Mouse (Mus musculus) neural tube, embryonic 15.5 days (tissue): ENCODE measurements around the gene Ubxn6. TPM values are rescaled to one million over a fixed set of nuclear protein-coding genes. Genes with fewer than 3 reads are reported as not detected.
"Not testable (repeated sequence)": the region's sequence is repeated elsewhere in the genome, so short reads cannot be mapped to it uniquely, and the experiment has no call there.

Experiments
- ATAC-seq: fragments of 200-750 bp; cut with Nextera tagmentation; 2 replicates; pipeline ENCODE4 v1.8.0; 2017; ENCODE audit warnings: mild to moderate bottlenecking, moderate TSS enrichment, moderate library complexity; ENCODE audit not compliant: low FRiP score
- H3K27ac ChIP-seq: fragments of 300-500 bp; sonication (generic); replicated peaks from 2 replicates; pipeline ENCODE4 v1.5.1; 2015; ENCODE audit warnings: mild to moderate bottlenecking, inconsistent platforms
- H3K27me3 ChIP-seq: fragments of 300-500 bp; sonication (generic); replicated peaks from 2 replicates; pipeline ENCODE4 v1.6.1; 2015; ENCODE audit warnings: inconsistent platforms
- H3K36me3 ChIP-seq: fragments of 300-500 bp; sonication (generic); 2 replicates; pipeline ENCODE4 v1.6.1; 2015; ENCODE audit warnings: inconsistent platforms
- H3K4me1 ChIP-seq: fragments of 300-500 bp; sonication (generic); 2 replicates; pipeline ENCODE4 v1.6.1; 2015; ENCODE audit warnings: inconsistent platforms
- H3K4me2 ChIP-seq: fragments of 300-500 bp; sonication (generic); 2 replicates; pipeline ENCODE4 v1.6.1; 2015; ENCODE audit warnings: inconsistent platforms, mild to moderate bottlenecking, moderate library complexity
- H3K4me3 ChIP-seq: fragments of 300-500 bp; sonication (generic); replicated peaks from 2 replicates; pipeline ENCODE4 v1.5.1; 2015; ENCODE audit warnings: mild to moderate bottlenecking, inconsistent platforms
- H3K9ac ChIP-seq: fragments of 300-500 bp; sonication (generic); replicated peaks from 2 replicates; pipeline ENCODE4 v1.6.1; 2015; ENCODE audit warnings: mild to moderate bottlenecking, inconsistent platforms
- H3K9me3 ChIP-seq: fragments of 300-500 bp; sonication (generic); replicated peaks from 2 replicates; pipeline ENCODE4 v1.6.1; 2016; ENCODE audit warnings: inconsistent platforms
- WGBS: fragments of 180-500 bp; shearing (Covaris S2); methylation state at CpG from one replicate; pipeline ENCODE4 v1.1.7; 2015; ENCODE audit warnings: mixed read lengths; 5-methylcytosine and 5-hydroxymethylcytosine counted together
- polyA plus RNA-seq: library from polyadenylated mRNA; unstranded; fragments of >200 nt; fragmentation: Nextera tagmentation; extraction: Ambion mirVana; gene quantifications from 2 replicates; pipeline ENCODE4 v1.2.1, GENCODE M21; 2015

The Ubxn6 gene
- polyA plus RNA-seq, 1 experiment from 2014 or later: 79.4 TPM

GRCm38 (mm10) chr17:56098711-56099572, 24.1 kb upstream of the Ubxn6 start:
- 93% methylated on average over 15 of the region's 15 CpGs for WGBS
- H3K9ac ChIP-seq: no peak overlapping the region
- no peak for ATAC-seq

GRCm38 (mm10) chr17:56098180-56098579, 23.4 kb upstream of the Ubxn6 start:
- no peak overlapping the region for H3K4me3 ChIP-seq
- no peak overlapping the region for H3K4me2 ChIP-seq
- no peaks in the 10 kb centered on the region for H3K9me3 ChIP-seq
- H3K27ac ChIP-seq: no peak overlapping the region
- no peaks in the 10 kb centered on the region for H3K27me3 ChIP-seq
- no peak for ATAC-seq
- H3K36me3 ChIP-seq: peaks cover 90% of the 10 kb centered on the region
- 87% methylated on average over 8 of the region's 8 CpGs for WGBS
- no peaks in the 10 kb centered on the region for H3K4me1 ChIP-seq
- H3K9ac ChIP-seq: no peak overlapping the region

More at GRCm38 (mm10) chr17:56098711-56099572, 24.1 kb upstream of the Ubxn6 start:
- Histone ChIP-seq H3K36me3 (peaks cover 92% of the 10 kb centered on the region), H3K4me2 (no peak overlapping the region), H3K4me3 (no peak overlapping the region), H3K9me3 (no peaks in the 10 kb centered on the region), H3K27me3 (no peaks in the 10 kb centered on the region), H3K4me1 (no peaks in the 10 kb centered on the region), H3K27ac (no peak overlapping the region)

- 91% methylated on average over 12 of the region's 12 CpGs for WGBS
- Histone ChIP-seq H3K9me3 (no peaks in the 10 kb centered on the region), H3K9ac (no peak overlapping the region), H3K4me2 (no peak overlapping the region), H3K4me1 (no peaks in the 10 kb centered on the region), H3K4me3 (no peak overlapping the region), H3K36me3 (peaks cover 81% of the 10 kb centered on the region), H3K27ac (no peak overlapping the region), H3K27me3 (no peaks in the 10 kb centered on the region)
- ATAC-seq: no peak
Measured at GRCm38 (mm10) chr17:56096883-56097282, 22.1 kb upstream of the Ubxn6 start.

GRCm38 (mm10) chr17:56092794-56093193, 18.0 kb upstream of the Ubxn6 start:
- no peaks in the 10 kb centered on the region for H3K27me3 ChIP-seq
- no peak overlapping the region for H3K4me2 ChIP-seq
- no peaks in the 10 kb centered on the region for H3K4me1 ChIP-seq
- H3K4me3 ChIP-seq: no peak overlapping the region
- no peak overlapping the region for H3K9ac ChIP-seq
- no peaks in the 10 kb centered on the region for H3K9me3 ChIP-seq
- peaks cover 54% of the 10 kb centered on the region for H3K36me3 ChIP-seq
- 96% methylated on average over 1 of the region's 1 CpGs for WGBS
- ATAC-seq: no peak
- H3K27ac ChIP-seq: no peak overlapping the region

- no peaks in the 10 kb centered on the region for H3K9me3 ChIP-seq
- H3K36me3 ChIP-seq: peaks cover 52% of the 10 kb centered on the region
- H3K9ac ChIP-seq: no peak overlapping the region
- no peak overlapping the region for H3K27ac ChIP-seq
- 100% methylated on average over 1 of the region's 1 CpGs for WGBS
- no peak overlapping the region for H3K4me2 ChIP-seq
- no peak overlapping the region for H3K4me3 ChIP-seq
- ATAC-seq: no peak
- no peaks in the 10 kb centered on the region for H3K4me1 ChIP-seq
- H3K27me3 ChIP-seq: no peaks in the 10 kb centered on the region
Measured at GRCm38 (mm10) chr17:56092312-56092711, 17.5 kb upstream of the Ubxn6 start.

- Histone ChIP-seq H3K36me3 (peaks cover 23% of the 10 kb centered on the region), H3K9ac (peak overlapping the region; percentile 85), H3K9me3 (no peaks in the 10 kb centered on the region), H3K27ac (peak overlapping the region; percentile 54; the same call in 1 of the 2 replicates), H3K4me1 (peaks cover 34% of the 10 kb centered on the region), H3K4me2 (peak overlapping the region; percentile 88), H3K4me3 (peak overlapping the region; percentile 86), H3K27me3 (no peaks in the 10 kb centered on the region)
- ATAC-seq: peak; percentile 28
- 9% methylated on average over 8 of the region's 8 CpGs for WGBS
Measured at GRCm38 (mm10) chr17:56080781-56081585, 6.2 kb upstream of the Ubxn6 start.

GRCm38 (mm10) chr17:56079921-56080320, 5.1 kb upstream of the Ubxn6 start:
- peak overlapping the region; percentile 86 for H3K4me3 ChIP-seq
- H3K27ac ChIP-seq: peak overlapping the region; percentile 77
- peaks cover 43% of the 10 kb centered on the region for H3K4me1 ChIP-seq
- WGBS: under 1% methylated on average over 10 of the region's 11 CpGs
- no peak for ATAC-seq
- no peaks in the 10 kb centered on the region for H3K27me3 ChIP-seq
- H3K4me2 ChIP-seq: peak overlapping the region; percentile 88
- peak overlapping the region; percentile 85 for H3K9ac ChIP-seq
- H3K36me3 ChIP-seq: peaks cover 19% of the 10 kb centered on the region
- H3K9me3 ChIP-seq: no peaks in the 10 kb centered on the region

- under 1% methylated on average over 61 of the region's 61 CpGs for WGBS
- peak; percentile 93 for ATAC-seq
- peak within 1 kb of the TSS; percentile 88 for H3K4me2 ChIP-seq
- peak within 1 kb of the TSS; percentile 85 for H3K9ac ChIP-seq
- H3K4me3 ChIP-seq: peak within 1 kb of the TSS; percentile 86
- H3K27ac ChIP-seq: peak within 1 kb of the TSS; percentile 78
- peaks cover 46% of the 10 kb centered on the region for H3K4me1 ChIP-seq
- H3K27me3 ChIP-seq: no peaks in the 10 kb centered on the region
- H3K36me3 ChIP-seq: peaks cover 14% of the 10 kb centered on the region
- H3K9me3 ChIP-seq: no peaks in the 10 kb centered on the region
Measured at GRCm38 (mm10) chr17:56078880-56079795, 4.3 kb upstream of the Ubxn6 start, which contains the start of gene Hdgfl2. Gene Hdgfl2, plus strand, starts transcription at chr17:56079634.

- ATAC-seq, H3K9me3 ChIP-seq, H3K9ac ChIP-seq, H3K27me3 ChIP-seq: not testable (repeated sequence)
- peak overlapping the region; percentile 86 for H3K4me3 ChIP-seq
- H3K36me3 ChIP-seq: peaks cover 11% of the 10 kb centered on the region
- H3K27ac ChIP-seq: 0 out of 2 replicates have a peak overlapping the region, but pooled peaks have one; percentile 37
- H3K4me1 ChIP-seq: peaks cover 53% of the 10 kb centered on the region
- peak overlapping the region; percentile 88 for H3K4me2 ChIP-seq
- WGBS: 67% methylated on average over 9 of the region's 9 CpGs
Measured at GRCm38 (mm10) chr17:56078361-56078760, 3.5 kb upstream of the Ubxn6 start.

- 93% methylated on average over 5 of the region's 5 CpGs for WGBS
- Histone ChIP-seq H3K9me3 (no peaks in the 10 kb centered on the region), H3K4me2 (no peak overlapping the region), H3K36me3 (peaks cover 16% of the 10 kb centered on the region), H3K27ac (no peak overlapping the region), H3K4me3 (no peak overlapping the region), H3K27me3 (no peaks in the 10 kb centered on the region), H3K4me1 (peaks cover 51% of the 10 kb centered on the region), H3K9ac (no peak overlapping the region)
- no peak for ATAC-seq
Measured at GRCm38 (mm10) chr17:56077523-56077922, 2.7 kb upstream of the Ubxn6 start.
